Mouse (Mus musculus) layer of hippocampus, postnatal 36 days (tissue): ENCODE measurements around the gene Ccdc13. TPM values are rescaled to one million over a fixed set of nuclear protein-coding genes. Genes with fewer than 3 reads are reported as not detected.

Experiments
- DNase-seq, 2 experiments: peaks; one replicate each; pipeline ENCODE4 v3.0.0; 2022
- total RNA-seq, 2 experiments: library from RNA; stranded (reverse); gene quantifications; 2 replicates each; pipeline ENCODE4 v1.2.3; 2021

Ccdc13 gene
- total RNA-seq: 1 to 10 TPM; 7.5 to 9.7 TPM

- peak; percentile 85 to 86 for DNase-seq
Measured at GRCm38 (mm10) chr9:121838829-121839621, at the start of gene Ccdc13. Gene Ccdc13, minus strand, starts transcription at chr9:121839461.

DNA sequence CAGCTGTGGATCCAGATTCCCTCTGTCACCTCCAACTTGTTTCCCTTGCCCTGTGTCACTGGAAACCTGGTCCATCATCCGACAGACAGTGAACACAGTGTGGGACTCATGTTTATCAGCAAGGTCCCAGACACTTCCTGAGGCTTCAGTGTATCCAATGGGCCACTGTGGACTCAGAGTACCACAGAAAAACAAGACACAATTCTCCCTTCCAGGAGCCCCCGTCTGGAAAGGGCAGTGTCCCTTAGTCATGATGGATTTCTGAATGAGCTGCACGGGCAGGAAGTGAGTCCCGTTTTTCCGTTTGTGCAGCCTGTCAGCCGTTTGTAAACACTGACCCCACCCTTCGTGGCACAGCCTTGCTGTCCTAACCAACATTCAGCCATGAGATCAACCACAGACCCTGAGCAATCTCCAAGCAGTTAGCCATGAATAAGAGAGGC is 42.8 kb upstream of the Ccdc13 start:
- DNase-seq: no peak

GRCm38 (mm10) chr9:121881301-121881700 is 42.0 kb upstream of the Ccdc13 start:
- DNase-seq: peak; percentile 33 to 38

- peak; percentile 48 to 52 for DNase-seq
Measured at GRCm38 (mm10) chr9:121880840-121881239, 41.6 kb upstream of the Ccdc13 start.

DNA sequence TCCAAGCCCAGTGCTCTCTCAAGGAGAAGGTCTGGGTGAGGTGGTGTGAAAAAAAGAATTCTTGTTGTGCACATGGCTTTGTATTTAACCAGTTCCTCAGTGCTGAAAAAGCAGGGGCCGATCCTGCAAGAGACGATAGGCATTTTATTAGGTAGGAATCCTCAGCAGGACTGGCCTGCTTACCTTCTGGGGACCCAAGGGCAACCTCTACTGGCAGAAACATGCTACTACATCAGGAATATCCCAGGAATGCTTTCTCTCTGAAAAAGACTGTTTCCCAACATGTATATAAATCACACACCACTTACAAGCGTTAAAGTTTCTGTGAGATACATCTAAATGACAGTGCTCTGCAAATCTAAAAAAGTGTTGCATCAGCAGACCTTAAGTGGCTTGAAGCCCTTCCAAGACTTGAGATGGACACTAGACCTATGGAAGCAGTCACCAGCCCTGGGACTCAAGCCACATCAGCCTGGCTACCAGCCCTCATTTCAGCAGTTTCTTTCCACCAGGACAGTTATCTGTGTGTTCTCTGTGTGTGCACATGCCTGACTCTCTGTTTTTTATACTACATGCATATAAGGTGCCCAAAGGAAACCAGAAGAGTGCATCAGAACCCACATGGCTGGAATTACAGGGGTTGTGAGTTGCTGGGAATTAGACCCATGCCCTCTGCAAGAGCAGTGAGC is 37.9 kb upstream of the Ccdc13 start:
- peak; percentile 35 to 43 for DNase-seq

DNA sequence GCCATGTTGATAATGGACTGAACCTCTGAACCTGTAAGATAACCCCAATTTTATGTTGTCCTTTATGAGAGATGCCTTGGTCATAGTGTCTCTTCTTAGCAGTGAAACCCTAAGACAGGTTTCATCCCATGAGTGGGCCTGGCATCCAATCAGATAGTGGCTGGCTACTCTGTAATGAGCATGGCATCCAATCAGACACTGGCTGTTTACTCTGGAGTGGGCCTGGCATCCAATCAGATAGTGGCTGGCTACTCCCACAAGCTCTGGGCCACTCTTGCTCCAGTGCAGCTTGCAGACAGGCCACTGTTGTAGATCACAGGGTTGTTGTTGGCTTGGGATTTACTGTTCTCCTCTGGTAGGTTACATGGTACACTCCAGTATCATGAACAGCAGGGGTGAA is 34.3 kb upstream of the Ccdc13 start:
- no peak for DNase-seq

- DNase-seq: no peak
Measured at GRCm38 (mm10) chr9:121872062-121872683, 32.9 kb upstream of the Ccdc13 start.

DNA sequence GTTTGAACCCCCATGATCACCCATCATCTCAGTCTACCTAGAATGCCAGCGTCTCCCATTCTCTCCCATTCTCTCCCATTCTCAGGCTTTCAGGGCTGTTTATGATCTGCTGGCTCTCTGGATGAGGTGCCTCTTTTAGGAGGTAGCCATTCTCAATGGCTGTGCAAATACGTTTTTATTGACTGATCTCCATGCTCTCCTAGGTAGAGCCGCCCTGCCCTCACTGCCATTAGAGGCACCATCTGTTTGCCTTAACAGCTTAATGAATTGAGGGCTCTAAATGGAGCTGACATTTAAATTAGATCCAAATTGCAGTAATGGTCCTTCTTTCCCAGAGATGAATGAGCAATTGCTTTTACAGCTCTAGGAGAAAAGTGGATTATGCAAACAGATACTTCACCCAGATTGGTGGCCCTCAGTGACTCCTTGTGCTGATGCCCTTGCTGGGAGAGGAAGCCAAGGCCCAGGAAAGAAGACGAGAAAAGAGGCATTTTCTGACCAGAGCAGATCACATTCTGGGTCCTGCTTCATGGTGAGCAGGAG is 30.8 kb upstream of the Ccdc13 start:
- DNase-seq: no peak

DNA sequence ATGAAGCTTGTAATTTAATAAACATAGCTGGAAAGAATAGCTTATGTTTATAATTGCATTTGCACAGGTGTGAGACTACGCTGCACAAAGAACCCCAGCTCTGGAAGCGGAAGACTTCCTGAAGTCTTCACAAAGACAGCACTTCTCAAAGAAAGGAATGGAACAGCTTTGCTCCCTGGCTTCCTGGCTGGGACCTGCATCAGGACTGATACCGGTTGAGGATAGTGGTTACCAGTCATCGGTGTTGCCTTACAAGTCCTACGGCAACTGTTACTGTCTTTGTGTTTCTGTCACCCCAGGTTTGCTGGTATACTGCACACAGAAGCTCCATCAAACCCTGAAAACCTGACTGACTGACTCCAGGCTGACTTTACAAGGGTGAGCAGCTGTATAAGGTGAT is 30.2 kb upstream of the Ccdc13 start:
- no peak for DNase-seq

- no peak for DNase-seq
Measured at GRCm38 (mm10) chr9:121868236-121868635, 29.0 kb upstream of the Ccdc13 start.

- no peak for DNase-seq
Measured at GRCm38 (mm10) chr9:121867632-121868031, 28.4 kb upstream of the Ccdc13 start.

DNA sequence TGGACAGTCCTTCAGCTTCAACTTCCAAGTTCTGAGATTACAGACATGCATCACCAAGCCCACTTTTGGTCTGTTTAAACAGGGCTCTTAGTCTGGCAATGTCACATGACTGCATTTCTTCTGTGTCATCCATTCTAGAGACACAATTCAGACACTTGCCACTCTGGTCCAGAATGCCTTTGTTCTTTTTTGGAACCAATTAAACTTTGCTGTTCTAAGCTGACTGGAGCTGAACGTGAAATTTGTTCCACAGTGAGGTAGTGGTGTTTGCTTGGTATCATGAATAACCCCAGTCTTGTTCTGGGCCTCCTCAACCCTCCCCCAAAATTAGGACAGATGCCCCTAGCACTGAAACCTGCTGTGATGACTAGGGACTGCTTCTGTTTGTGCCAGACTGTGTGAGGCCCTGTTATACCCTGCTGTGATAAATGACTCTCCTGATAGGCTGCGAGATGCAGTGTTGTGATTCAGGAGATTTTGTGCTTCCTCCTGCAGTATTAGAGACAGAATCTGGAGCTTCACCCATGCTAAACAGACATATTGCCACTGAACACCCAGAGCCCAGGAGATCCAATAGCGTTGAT is 26.3 kb upstream of the Ccdc13 start:
- no peak for DNase-seq

DNA sequence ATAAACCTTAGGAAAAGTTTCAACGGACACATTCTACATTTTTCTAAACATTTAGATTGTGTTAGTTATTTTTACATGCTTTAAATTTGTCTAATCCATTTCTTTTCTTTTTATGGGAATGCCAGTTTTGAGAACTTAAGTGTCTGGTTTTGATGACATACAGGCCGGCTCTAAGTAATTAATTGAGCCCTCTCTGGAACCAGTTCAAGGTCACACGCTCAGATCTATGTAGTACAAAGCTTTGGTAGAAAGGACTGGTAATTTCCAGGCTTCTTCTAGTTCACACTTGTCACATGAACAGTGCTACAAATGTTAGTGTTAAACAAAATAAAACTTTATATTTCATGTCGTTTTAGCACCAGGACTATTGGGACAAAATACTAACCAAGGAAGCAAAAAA is 25.6 kb upstream of the Ccdc13 start:
- DNase-seq: no peak

GRCm38 (mm10) chr9:121860921-121861320 is 21.7 kb upstream of the Ccdc13 start:
- DNase-seq: no peak

GRCm38 (mm10) chr9:121859345-121859744 is 20.1 kb upstream of the Ccdc13 start:
- no peak for DNase-seq

GRCm38 (mm10) chr9:121858153-121858488 is 18.9 kb upstream of the Ccdc13 start, which contains the start of gene Higd1a:
Gene Higd1a, minus strand, starts transcription at chr9:121858362.
- DNase-seq: no peak

GRCm38 (mm10) chr9:121857474-121858152 is 18.4 kb upstream of the Ccdc13 start:
- DNase-seq: peak; percentile 97 to 98

- DNase-seq: no peak
Measured at GRCm38 (mm10) chr9:121856649-121857416, 17.6 kb upstream of the Ccdc13 start.

DNA sequence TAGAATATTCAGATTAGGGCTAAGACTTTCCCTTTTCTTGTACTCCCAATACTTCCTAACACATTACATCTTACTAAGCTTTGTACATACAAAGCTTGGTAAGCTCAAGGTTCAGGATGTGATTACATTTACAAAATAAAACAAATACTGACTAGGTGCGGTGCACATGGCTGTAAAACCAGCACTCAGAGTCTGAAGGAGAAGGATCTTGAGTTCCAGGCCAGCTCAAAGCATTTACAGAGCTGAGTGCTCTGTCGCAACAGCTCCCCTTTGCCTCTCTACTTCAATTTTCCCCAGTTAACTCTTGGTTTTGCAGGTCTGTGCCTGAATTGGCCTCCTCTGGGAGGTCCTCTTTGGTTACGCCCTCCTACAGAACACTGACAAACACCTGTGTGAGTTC is 15.0 kb upstream of the Ccdc13 start:
- DNase-seq: no peak

- no peak for DNase-seq
Measured at GRCm38 (mm10) chr9:121847842-121848241, 8.6 kb upstream of the Ccdc13 start.

DNA sequence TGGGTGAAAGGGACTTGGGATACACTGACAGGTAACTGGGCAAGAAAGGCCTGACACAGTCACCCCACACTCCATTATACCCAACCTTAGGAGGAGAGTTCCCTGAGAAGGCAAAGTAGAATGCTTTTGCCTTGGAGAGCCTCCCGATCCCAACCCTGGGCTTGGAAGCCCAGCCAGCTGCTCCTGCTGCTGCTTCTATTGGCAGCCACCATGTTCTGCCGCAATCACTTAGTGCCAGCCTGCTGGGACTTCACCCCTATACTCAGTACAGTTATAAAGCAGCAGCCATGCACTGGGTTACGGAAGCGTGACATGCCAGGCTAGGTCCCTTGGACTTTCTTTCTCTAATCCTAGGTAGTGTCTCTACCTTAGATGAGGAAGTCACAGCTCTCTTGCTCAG is 7.9 kb upstream of the Ccdc13 start:
- no peak for DNase-seq
